8 mouse cellular contexts compared by ENCODE assay signal in genomic region chr19:53076238-53076981, GRCm38 (mm10).
DNase-seq lines count a peak whose midpoint lies in the region.

No protein-coding gene starts in this region.

- peak; percentile 56 to 57 for DNase-seq in right cerebral cortex, adult 2 months (ENCODE audit: low spot score in 2 of 2)
- DNase-seq in right cerebral cortex, postnatal 4 days = no peak
- DNase-seq in fat pad, adult 2 months (ENCODE audit: extremely low read depth, low read depth, low spot score) = peak; percentile 51
- DNase-seq in layer of hippocampus, adult 9-11 months = peak; percentile 60
- DNase-seq in lung, postnatal 36 days = peak; percentile 56
- DNase-seq in testis, postnatal 10 days (ENCODE audit: low spot score) = no peak
- no peak for DNase-seq in spleen, postnatal 10 days (ENCODE audit: low spot score in 2 of 2)
- no peak for DNase-seq in ovary, adult 18-20 months (ENCODE audit: low spot score)

Comparison
In these comparisons a context has a peak if more than half of its experiments do, and no peak if none do; other contexts are left out.
1. DNase-seq: peak in right cerebral cortex, adult 2 months (2 of 2), fat pad, adult 2 months (single experiment), layer of hippocampus, adult 9-11 months (single experiment) and lung, postnatal 36 days (single experiment); none in right cerebral cortex, postnatal 4 days (single experiment), testis, postnatal 10 days (single experiment), spleen, postnatal 10 days (0 of 2) and ovary, adult 18-20 months (single experiment).